Mouse (Mus musculus) midbrain, embryonic 13.5 days (tissue): ENCODE data around the gene Atp6v1e1. TPM values are rescaled to one million over a fixed set of nuclear protein-coding genes. Genes with fewer than 3 reads are reported as not detected.
"Not testable (repeated sequence)": the region's sequence is repeated elsewhere in the genome, so short reads cannot be mapped to it uniquely, and the experiment has no call there.

ENCODE experiments used
- ATAC-seq: fragments of 200-750 bp; cut with Nextera tagmentation; 2 replicates; pipeline ENCODE4 v1.8.0; 2017; ENCODE audit warnings: mild to moderate bottlenecking, moderate TSS enrichment, moderate library complexity
- H3K27ac ChIP-seq: fragments of 300-500 bp; sonication (generic); 2 replicates; pipeline ENCODE4 v1.5.1; 2015; ENCODE audit warnings: inconsistent platforms, mild to moderate bottlenecking, moderate library complexity
- H3K27me3 ChIP-seq: fragments of 300-500 bp; sonication (generic); 2 replicates; pipeline ENCODE4 v1.6.1; 2015; ENCODE audit warnings: mild to moderate bottlenecking, inconsistent platforms
- H3K36me3 ChIP-seq: fragments of 300-500 bp; sonication (generic); 2 replicates; pipeline ENCODE4 v1.6.1; 2015; ENCODE audit warnings: mild to moderate bottlenecking, inconsistent platforms
- H3K4me1 ChIP-seq: fragments of 300-500 bp; sonication (generic); replicated peaks from 2 replicates; pipeline ENCODE4 v1.6.1; 2015; ENCODE audit warnings: inconsistent platforms
- H3K4me2 ChIP-seq: fragments of 300-500 bp; sonication (generic); replicated peaks from 2 replicates; pipeline ENCODE4 v1.6.1; 2015; ENCODE audit warnings: moderate library complexity, mild to moderate bottlenecking, inconsistent platforms
- H3K4me3 ChIP-seq: fragments of 300-500 bp; sonication (generic); replicated peaks from 2 replicates; pipeline ENCODE4 v1.5.1; 2015; ENCODE audit warnings: mild to moderate bottlenecking, inconsistent platforms
- H3K9ac ChIP-seq: fragments of 300-500 bp; sonication (generic); replicated peaks from 2 replicates; pipeline ENCODE4 v1.6.1; 2015; ENCODE audit warnings: mild to moderate bottlenecking, inconsistent platforms
- H3K9me3 ChIP-seq: fragments of 300-500 bp; sonication (generic); 2 replicates; pipeline ENCODE4 v1.6.1; 2016; ENCODE audit warnings: mild to moderate bottlenecking, inconsistent platforms
- WGBS: fragments of 180-500 bp; shearing (Covaris S2); methylation state at CpG from one replicate; pipeline ENCODE4 v1.1.7; 2015; 5-methylcytosine and 5-hydroxymethylcytosine counted together
- polyA plus RNA-seq: library from polyadenylated mRNA; unstranded; fragments of >200 nt; fragmentation: Nextera tagmentation; extraction: Ambion mirVana; gene quantifications from 2 replicates; pipeline ENCODE4 v1.2.1, GENCODE M21; 2015

The Atp6v1e1 gene
- polyA plus RNA-seq, result 221 and 234 TPM in 2 replicates

GRCm38 (mm10) chr6:120822307-120822928, at the start of gene Atp6v1e1:
Gene Atp6v1e1, minus strand, starts transcription at chr6:120822793.
- peak; percentile 97 for ATAC-seq

GRCm38 (mm10) chr6:120871286-120871685, 48.7 kb upstream of the Atp6v1e1 start:
- Histone ChIP-seq H3K27me3 (no peaks in the 10 kb centered on the region), H3K4me2 (no peak overlapping the region)
- 90% methylated on average over 2 of the region's 2 CpGs for WGBS

More at GRCm38 (mm10) chr6:120822307-120822928, at the start of gene Atp6v1e1:
- Histone ChIP-seq H3K9me3 (no peaks in the 10 kb centered on the region), H3K27me3 (peaks cover 3% of the 10 kb centered on the region; the same call in 1 of the 2 replicates), H3K4me2 (peak within 1 kb of the TSS; percentile 80), H3K36me3 (peaks cover 20% of the 10 kb centered on the region), H3K27ac (peak within 1 kb of the TSS; percentile 89), H3K4me3 (peak within 1 kb of the TSS; percentile 96), H3K9ac (peak within 1 kb of the TSS; percentile 85), H3K4me1 (peaks cover 24% of the 10 kb centered on the region)
- under 1% methylated on average over 41 of the region's 41 CpGs for WGBS

GRCm38 (mm10) chr6:120868824-120869223, 46.2 kb upstream of the Atp6v1e1 start:
- Histone ChIP-seq H3K27ac (no peak overlapping the region), H3K9ac (no peak overlapping the region), H3K4me1 (peaks cover 4% of the 10 kb centered on the region; the same call in 1 of the 2 replicates), H3K27me3 (no peaks in the 10 kb centered on the region), H3K4me3 (no peak overlapping the region), H3K36me3 (peaks cover 38% of the 10 kb centered on the region), H3K9me3 (no peaks in the 10 kb centered on the region), H3K4me2 (no peak overlapping the region)
- 83% methylated on average over 1 of the region's 1 CpGs for WGBS
- ATAC-seq, result no peak

More at GRCm38 (mm10) chr6:120871286-120871685, 48.7 kb upstream of the Atp6v1e1 start:
- H3K36me3 ChIP-seq, result peaks cover 26% of the 10 kb centered on the region
- H3K9ac ChIP-seq, result no peak overlapping the region
- ATAC-seq, result no peak
- H3K4me1 ChIP-seq, result peaks cover 5% of the 10 kb centered on the region; the same call in 1 of the 2 replicates
- H3K9me3 ChIP-seq, result no peaks in the 10 kb centered on the region
- no peak overlapping the region for H3K4me3 ChIP-seq
- no peak overlapping the region for H3K27ac ChIP-seq

GRCm38 (mm10) chr6:120866051-120866814, 43.6 kb upstream of the Atp6v1e1 start:
- H3K27ac ChIP-seq, result no peak overlapping the region
- H3K4me2 ChIP-seq, result no peak overlapping the region
- H3K27me3 ChIP-seq, result no peaks in the 10 kb centered on the region
- no peak overlapping the region for H3K4me3 ChIP-seq
- 90% methylated on average over 9 of the region's 9 CpGs for WGBS
- H3K4me1 ChIP-seq, result no peaks in the 10 kb centered on the region
- H3K9me3 ChIP-seq, result no peaks in the 10 kb centered on the region
- peaks cover 42% of the 10 kb centered on the region for H3K36me3 ChIP-seq
- no peak overlapping the region for H3K9ac ChIP-seq
- no peak for ATAC-seq

- no peaks in the 10 kb centered on the region for H3K27me3 ChIP-seq
- WGBS, result 96% methylated on average over 3 of the region's 3 CpGs
- ATAC-seq, result no peak
- H3K4me2 ChIP-seq, result no peak overlapping the region
- H3K36me3 ChIP-seq, result peaks cover 34% of the 10 kb centered on the region
- H3K4me3 ChIP-seq, result no peak overlapping the region
- no peaks in the 10 kb centered on the region for H3K9me3 ChIP-seq
- no peak overlapping the region for H3K27ac ChIP-seq
- peaks cover 15% of the 10 kb centered on the region for H3K4me1 ChIP-seq
- no peak overlapping the region for H3K9ac ChIP-seq
Observed at GRCm38 (mm10) chr6:120860079-120860478, 37.5 kb upstream of the Atp6v1e1 start.

- Histone ChIP-seq H3K27ac (peak overlapping the region; percentile 64), H3K36me3 (peaks cover 34% of the 10 kb centered on the region), H3K4me3 (no peak overlapping the region), H3K4me1 (peaks cover 15% of the 10 kb centered on the region), H3K4me2 (0 out of 2 replicates have a peak overlapping the region, but pooled peaks have one; percentile 5), H3K27me3 (no peaks in the 10 kb centered on the region), H3K9ac (no peak overlapping the region), H3K9me3 (no peaks in the 10 kb centered on the region)
- ATAC-seq, result peak; percentile 83
- 20% methylated on average over 8 of the region's 8 CpGs for WGBS
Observed at GRCm38 (mm10) chr6:120858217-120858711, 35.7 kb upstream of the Atp6v1e1 start.

GRCm38 (mm10) chr6:120854413-120854812, 31.8 kb upstream of the Atp6v1e1 start:
- Histone ChIP-seq H3K4me3 (no peak overlapping the region), H3K4me2 (no peak overlapping the region), H3K9ac (no peak overlapping the region), H3K4me1 (peaks cover 15% of the 10 kb centered on the region), H3K27me3 (no peaks in the 10 kb centered on the region), H3K9me3 (no peaks in the 10 kb centered on the region), H3K36me3 (peaks cover 39% of the 10 kb centered on the region), H3K27ac (no peak overlapping the region)
- 91% methylated on average over 10 of the region's 10 CpGs for WGBS
- ATAC-seq, result no peak

- H3K4me2 ChIP-seq, ATAC-seq, H3K27me3 ChIP-seq, H3K9me3 ChIP-seq, H3K27ac ChIP-seq, H3K9ac ChIP-seq, H3K4me3 ChIP-seq, H3K4me1 ChIP-seq: not testable (repeated sequence)
- peaks cover 47% of the 10 kb centered on the region for H3K36me3 ChIP-seq
Observed at GRCm38 (mm10) chr6:120850720-120851119, 28.1 kb upstream of the Atp6v1e1 start.

GRCm38 (mm10) chr6:120841754-120842153, 19.2 kb upstream of the Atp6v1e1 start:
- H3K27me3 ChIP-seq, result no peaks in the 10 kb centered on the region
- no peak overlapping the region for H3K9ac ChIP-seq
- no peaks in the 10 kb centered on the region for H3K9me3 ChIP-seq
- no peak overlapping the region for H3K4me2 ChIP-seq
- H3K4me1 ChIP-seq, result peaks cover 10% of the 10 kb centered on the region
- ATAC-seq, result no peak
- no peaks in the 10 kb centered on the region for H3K36me3 ChIP-seq
- WGBS, result 96% methylated on average over 5 of the region's 5 CpGs
- no peak overlapping the region for H3K4me3 ChIP-seq
- H3K27ac ChIP-seq, result no peak overlapping the region

GRCm38 (mm10) chr6:120840258-120840657, 17.7 kb upstream of the Atp6v1e1 start:
- no peaks in the 10 kb centered on the region for H3K27me3 ChIP-seq
- no peak overlapping the region for H3K4me3 ChIP-seq
- no peak overlapping the region for H3K9ac ChIP-seq
- no peaks in the 10 kb centered on the region for H3K36me3 ChIP-seq
- 97% methylated on average over 7 of the region's 7 CpGs for WGBS
- no peak overlapping the region for H3K4me2 ChIP-seq
- ATAC-seq, result no peak
- no peak overlapping the region for H3K27ac ChIP-seq
- peaks cover 14% of the 10 kb centered on the region for H3K4me1 ChIP-seq
- no peaks in the 10 kb centered on the region for H3K9me3 ChIP-seq

GRCm38 (mm10) chr6:120837152-120837530, 14.5 kb upstream of the Atp6v1e1 start:
- Histone ChIP-seq H3K9ac (peak overlapping the region; percentile 93), H3K4me2 (peak overlapping the region; percentile 82), H3K9me3 (no peaks in the 10 kb centered on the region), H3K4me3 (peak overlapping the region; percentile 86), H3K27me3 (no peaks in the 10 kb centered on the region), H3K4me1 (peaks cover 14% of the 10 kb centered on the region), H3K36me3 (no peaks in the 10 kb centered on the region), H3K27ac (no peak overlapping the region)
- ATAC-seq, result no peak
- WGBS, result 78% methylated on average over 1 of the region's 1 CpGs
